Mouse (Mus musculus): Measurements from ENCODE around the gene Sumo2.
"Not testable (repeated sequence)": the region's sequence is repeated elsewhere in the genome, so short reads cannot be mapped to it uniquely, and the experiment has no call there.

Sumo2 gene

GRCm38 (mm10) chr11:115518693-115519092, 17.4 kb downstream of the Sumo2 start:
- no peak for DNase-seq

- DNase-seq: no peak
Measured at GRCm38 (mm10) chr11:115516942-115517341, 19.1 kb downstream of the Sumo2 start.

GRCm38 (mm10) chr11:115515021-115515420, 21.1 kb downstream of the Sumo2 start:
- no peak for DNase-seq

GRCm38 (mm10) chr11:115514238-115514663, 21.8 kb downstream of the Sumo2 start, which contains the start of gene Jpt1:
Gene Jpt1, minus strand, starts transcription at chr11:115514387.
- DNase-seq: peak; percentile 96 to 97

- peak; percentile 44 to 47 for DNase-seq
Measured at GRCm38 (mm10) chr11:115513271-115514237, 22.5 kb downstream of the Sumo2 start.

GRCm38 (mm10) chr11:115512407-115513183, 23.5 kb downstream of the Sumo2 start:
- DNase-seq: peak; percentile 59 to 70

- no peak for DNase-seq
Measured at GRCm38 (mm10) chr11:115512004-115512403, 24.1 kb downstream of the Sumo2 start.

GRCm38 (mm10) chr11:115511121-115511520, 25.0 kb downstream of the Sumo2 start:
- DNase-seq: no peak

- DNase-seq: no peak
Measured at GRCm38 (mm10) chr11:115510507-115510888, 25.6 kb downstream of the Sumo2 start.

GRCm38 (mm10) chr11:115509773-115510506, 26.1 kb downstream of the Sumo2 start:
- no peak for DNase-seq

- no peak for DNase-seq
Measured at GRCm38 (mm10) chr11:115508061-115508460, 28.0 kb downstream of the Sumo2 start.

- DNase-seq: no peak
Measured at GRCm38 (mm10) chr11:115506586-115506985, 29.5 kb downstream of the Sumo2 start.

GRCm38 (mm10) chr11:115502636-115503035, 33.4 kb downstream of the Sumo2 start:
- no peak for DNase-seq

GRCm38 (mm10) chr11:115496559-115496958, 39.5 kb downstream of the Sumo2 start:
- DNase-seq: not testable (repeated sequence)

- no peak for DNase-seq
Measured at GRCm38 (mm10) chr11:115492387-115492786, 43.7 kb downstream of the Sumo2 start.

- DNase-seq: peak; percentile 86 to 89
Measured at GRCm38 (mm10) chr11:115491356-115492083, 44.6 kb downstream of the Sumo2 start, which contains the start of gene Nt5c. Gene Nt5c, minus strand, starts transcription at chr11:115491862.

GRCm38 (mm10) chr11:115490441-115491355, 45.4 kb downstream of the Sumo2 start:
- no peak for DNase-seq

- DNase-seq: no peak
Measured at GRCm38 (mm10) chr11:115488551-115489104, 47.4 kb downstream of the Sumo2 start.

- no peak for DNase-seq
Measured at GRCm38 (mm10) chr11:115485155-115485554, 50.9 kb downstream of the Sumo2 start.

GRCm38 (mm10) chr11:115483726-115484125, 52.4 kb downstream of the Sumo2 start:
- DNase-seq: peak; percentile 52 to 68

All from lung, adult 18-20 months (tissue).